Mouse (Mus musculus) adrenal gland (tissue): ENCODE measurements around the gene 1810049J17Rik.

Experiments used
- intact Hi-C: fragments of 180-260 bp; cut with DNase I; formaldehyde crosslinking; loops from one replicate; pipeline ENCODE4 v1.15.1; 2025

The 1810049J17Rik gene

GRCm38 (mm10) chr15:12351470-12351869 lies 29.8 kb upstream of the 1810049J17Rik start:
- intact Hi-C loops = no loop called here

- intact Hi-C loops = no loop called here
Measured at GRCm38 (mm10) chr15:12349840-12350239, 28.1 kb upstream of the 1810049J17Rik start.

GRCm38 (mm10) chr15:12348950-12349349 lies 27.3 kb upstream of the 1810049J17Rik start:
- intact Hi-C loops = no loop called here

GRCm38 (mm10) chr15:12346916-12347315 lies 25.2 kb upstream of the 1810049J17Rik start:
- intact Hi-C loops = no loop called here

GRCm38 (mm10) chr15:12341401-12341758 lies 19.7 kb upstream of the 1810049J17Rik start:
- intact Hi-C loops = no loop called here

GRCm38 (mm10) chr15:12340536-12341400 lies 19.1 kb upstream of the 1810049J17Rik start:
- intact Hi-C loops = no loop called here

- intact Hi-C loops = no loop called here
Measured at GRCm38 (mm10) chr15:12337779-12338137, 16.1 kb upstream of the 1810049J17Rik start.

- intact Hi-C loops = no loop called here
Measured at GRCm38 (mm10) chr15:12337030-12337778, 15.5 kb upstream of the 1810049J17Rik start.

- intact Hi-C loops = no loop called here
Measured at GRCm38 (mm10) chr15:12334381-12334780, 12.7 kb upstream of the 1810049J17Rik start.

- intact Hi-C loops = no loop called here
Measured at GRCm38 (mm10) chr15:12331300-12331699, 9.6 kb upstream of the 1810049J17Rik start.

- intact Hi-C loops = no loop called here
Measured at GRCm38 (mm10) chr15:12330892-12331291, 9.2 kb upstream of the 1810049J17Rik start.

- intact Hi-C loops = no loop called here
Measured at GRCm38 (mm10) chr15:12330389-12330788, 8.7 kb upstream of the 1810049J17Rik start.

GRCm38 (mm10) chr15:12324326-12324725 lies 2.6 kb upstream of the 1810049J17Rik start:
- intact Hi-C loops = no loop called here

GRCm38 (mm10) chr15:12322676-12323402 lies 1.1 kb upstream of the 1810049J17Rik start:
- intact Hi-C loops = no loop called here

- intact Hi-C loops = no loop called here
Measured at GRCm38 (mm10) chr15:12321091-12321787, 460 bp downstream of the 1810049J17Rik start, which contains the start of gene Golph3. Gene Golph3 (plus strand): TSS chr15:12321450.

GRCm38 (mm10) chr15:12320441-12321090 lies 1.1 kb downstream of the 1810049J17Rik start:
- intact Hi-C loops = no loop called here

GRCm38 (mm10) chr15:12319889-12320288 lies 1.8 kb downstream of the 1810049J17Rik start:
- intact Hi-C loops = no loop called here

- intact Hi-C loops = no loop called here
Measured at GRCm38 (mm10) chr15:12318451-12318850, 3.2 kb downstream of the 1810049J17Rik start.

- intact Hi-C loops = no loop called here
Measured at GRCm38 (mm10) chr15:12317290-12317689, 4.4 kb downstream of the 1810049J17Rik start.

GRCm38 (mm10) chr15:12315996-12316395 lies 5.7 kb downstream of the 1810049J17Rik start:
- intact Hi-C loops = no loop called here

- intact Hi-C loops = no loop called here
Measured at GRCm38 (mm10) chr15:12314584-12314983, 7.1 kb downstream of the 1810049J17Rik start.
